Mouse (Mus musculus) small intestine, adult 2 months (tissue): Measurements from ENCODE around the gene Gpx8. TPM values are rescaled to one million over a fixed set of nuclear protein-coding genes. Genes with fewer than 3 reads are reported as not detected.

Experiments used
- H3K27ac ChIP-seq: fragments of 200-500 bp; 2 replicates; pipeline ENCODE4 v1.5.1; 2012; ENCODE audit warnings: low read depth, low read length, control low read depth, inconsistent platforms; ENCODE audit not compliant: insufficient read depth
- H3K27me3 ChIP-seq: fragments of 200-500 bp; 2 replicates; pipeline ENCODE4 v1.6.1; 2012; ENCODE audit warnings: mild to moderate bottlenecking, moderate library complexity, low read length, inconsistent platforms; ENCODE audit not compliant: control insufficient read depth, insufficient read depth
- H3K36me3 ChIP-seq: fragments of 200-500 bp; 2 replicates; pipeline ENCODE4 v1.6.1; 2012; ENCODE audit warnings: mild to moderate bottlenecking, low read length, control low read depth, inconsistent platforms; ENCODE audit not compliant: control insufficient read depth, insufficient read depth
- H3K4me1 ChIP-seq: fragments of 200-500 bp; 2 replicates; pipeline ENCODE4 v1.6.1; 2012; ENCODE audit warnings: low read length, inconsistent platforms, mixed read lengths; ENCODE audit not compliant: control insufficient read depth, insufficient read depth, insufficient read length
- H3K4me3 ChIP-seq: fragments of 200-500 bp; 2 replicates; pipeline ENCODE4 v1.5.1; 2012; ENCODE audit warnings: low read depth, mild to moderate bottlenecking, control low read depth, inconsistent platforms, low read length, moderate library complexity
- CTCF ChIP-seq: fragments of 200-500 bp; IDR thresholded peaks from 2 replicates; pipeline ENCODE4 v1.5.1; 2012; ENCODE audit warnings: low read depth, mild to moderate bottlenecking, control low read depth, inconsistent platforms, low read length, moderate library complexity, mixed read lengths; ENCODE audit not compliant: insufficient replicate concordance, insufficient read length; ENCODE audit errors: extremely low read depth
- POLR2A ChIP-seq: fragments of 200-500 bp; IDR thresholded peaks from 2 replicates; pipeline ENCODE4 v1.6.1; 2012; ENCODE audit warnings: low read depth, mild to moderate bottlenecking, control low read depth, inconsistent platforms, low read length, moderate library complexity
- WGBS: fragments of 180-500 bp; shearing (Covaris S2); methylation state at CpG from one replicate; pipeline ENCODE4 v1.1.7; 2018; 5-methylcytosine and 5-hydroxymethylcytosine counted together
- polyA plus RNA-seq: library from polyadenylated mRNA; depleted of rRNA; stranded (reverse); fragments of >200 nt; gene quantifications from 2 replicates; pipeline ENCODE4 v1.2.3, GENCODE M21; 2012

The Gpx8 gene
- polyA plus RNA-seq, 1 experiment, result 0.30 TPM

DNA sequence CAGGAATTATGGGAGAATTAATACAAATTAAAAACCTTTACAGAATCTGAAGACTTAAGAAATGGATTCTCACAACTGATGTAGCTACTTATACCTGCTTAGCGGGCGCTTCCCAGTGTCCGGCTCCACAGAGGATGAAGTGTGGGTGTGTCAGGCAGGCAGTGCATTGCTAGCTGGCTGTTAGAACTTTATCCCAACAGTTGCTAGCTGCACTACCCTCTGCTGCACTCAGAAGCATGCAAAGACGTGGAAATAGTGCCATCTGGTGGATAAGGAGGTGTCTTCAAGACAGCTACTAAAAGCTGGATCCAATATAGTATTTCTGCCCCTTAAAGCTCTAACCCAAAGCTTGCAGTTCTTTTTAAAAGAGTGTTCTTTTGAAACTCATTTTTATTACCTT lies 10.4 kb downstream of the Gpx8 start:
- Histone ChIP-seq H3K27ac (no peak overlapping the region), H3K27me3 (peaks cover 34% of the 10 kb centered on the region), H3K36me3 (no peaks in the 10 kb centered on the region), H3K4me3 (no peak overlapping the region), H3K4me1 (peaks cover 7% of the 10 kb centered on the region)
- WGBS, result 0% methylated on average over 4 of the region's 4 CpGs
- TF ChIP-seq POLR2A, result no peak
- peak; percentile 39; the same call in 1 of the 2 replicates for TF ChIP-seq CTCF

DNA sequence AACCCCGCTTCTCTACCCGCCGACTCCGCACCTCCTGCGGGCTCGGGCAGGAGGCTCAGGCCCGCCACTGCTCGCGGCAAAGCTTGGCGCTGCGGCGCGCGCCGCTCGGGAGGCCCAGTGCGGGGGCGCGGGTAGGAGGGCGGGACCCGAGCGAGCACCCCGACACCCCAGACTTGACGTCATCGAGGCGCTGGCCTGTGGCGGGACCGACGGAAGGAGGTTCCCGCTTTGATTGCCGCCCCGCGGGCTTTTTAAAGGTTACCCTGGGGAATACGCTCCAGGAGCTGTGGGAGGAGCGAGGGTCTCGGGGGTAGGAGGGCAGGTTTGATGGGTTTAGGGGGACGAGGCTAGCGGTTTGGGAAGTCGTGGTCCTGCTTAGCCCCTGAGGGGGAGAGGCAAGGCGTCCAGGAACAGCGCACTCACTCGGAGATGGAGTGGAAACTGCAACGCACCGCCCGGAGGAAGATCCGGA lies 11.2 kb downstream of the Gpx8 start, which contains the start of gene Cdc20b:
Gene Cdc20b, plus strand, starts transcription at position 162 of the 472 bp plus-strand sequence.
- Histone ChIP-seq H3K27ac (no peak within 1 kb of the TSS), H3K4me3 (peak within 1 kb of the TSS; percentile 65), H3K4me1 (peaks cover 7% of the 10 kb centered on the region), H3K27me3 (peaks cover 34% of the 10 kb centered on the region), H3K36me3 (no peaks in the 10 kb centered on the region)
- TF ChIP-seq CTCF (no peak), POLR2A (no peak)
- under 1% methylated on average over 46 of the region's 46 CpGs for WGBS

DNA sequence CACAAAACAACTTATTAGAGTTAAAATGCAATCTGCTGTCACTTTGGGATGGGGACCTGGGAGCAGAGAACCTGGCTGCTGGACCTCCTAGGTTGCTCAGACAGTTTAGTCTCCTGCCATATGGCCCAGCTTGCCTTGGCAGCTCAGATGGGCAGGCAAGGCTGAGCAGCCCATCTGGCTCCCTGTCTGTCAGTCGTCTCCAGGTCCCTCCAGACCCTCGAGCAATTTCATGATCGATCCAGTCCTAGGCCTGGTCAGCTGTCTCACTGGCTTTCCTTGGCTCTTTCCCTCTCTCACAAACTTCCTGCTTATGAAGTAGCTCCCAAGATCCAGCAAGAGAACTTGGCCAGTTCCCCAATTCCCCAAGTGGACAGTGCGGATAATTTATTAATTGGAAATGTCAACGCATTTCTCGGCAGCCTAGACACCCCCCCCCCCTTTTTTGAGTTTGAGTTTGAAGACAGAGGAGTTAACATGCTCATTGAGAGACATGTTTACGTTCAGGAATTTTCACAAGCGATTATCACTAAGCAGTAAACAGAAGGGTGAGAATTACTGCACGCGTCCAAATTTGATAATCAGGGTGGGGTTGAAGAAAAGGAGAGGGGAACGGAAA lies 11.8 kb downstream of the Gpx8 start:
- Histone ChIP-seq H3K36me3 (no peaks in the 10 kb centered on the region), H3K27ac (no peak overlapping the region), H3K27me3 (peaks cover 34% of the 10 kb centered on the region), H3K4me1 (peaks cover 7% of the 10 kb centered on the region), H3K4me3 (peak overlapping the region; percentile 65)
- no peak for TF ChIP-seq POLR2A
- no peak for TF ChIP-seq CTCF
- 7% methylated on average over 11 of the region's 11 CpGs for WGBS

DNA sequence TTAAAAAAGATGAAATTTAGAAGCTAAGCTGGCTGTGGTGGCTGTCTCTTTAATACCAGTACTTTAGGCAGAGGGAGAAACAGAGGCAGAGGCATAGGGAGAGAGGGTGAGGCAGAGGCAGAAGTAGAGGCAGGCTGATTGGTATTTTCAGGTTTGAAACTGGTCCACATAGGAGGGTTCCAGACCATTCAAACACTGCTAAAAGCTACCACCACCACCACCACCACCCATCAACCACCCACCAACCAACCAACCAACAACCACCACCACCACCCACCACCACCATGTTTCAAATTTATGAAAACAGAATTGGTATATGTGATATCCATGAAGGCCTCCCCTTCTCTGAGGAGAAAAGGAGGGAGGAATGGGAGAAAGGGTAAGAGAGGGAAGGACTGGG lies 13.4 kb downstream of the Gpx8 start:
- Histone ChIP-seq H3K36me3 (no peaks in the 10 kb centered on the region), H3K4me1 (peaks cover 7% of the 10 kb centered on the region), H3K27me3 (peaks cover 34% of the 10 kb centered on the region), H3K4me3 (no peak overlapping the region), H3K27ac (no peak overlapping the region)
- no peak for TF ChIP-seq CTCF
- TF ChIP-seq POLR2A, result no peak

DNA sequence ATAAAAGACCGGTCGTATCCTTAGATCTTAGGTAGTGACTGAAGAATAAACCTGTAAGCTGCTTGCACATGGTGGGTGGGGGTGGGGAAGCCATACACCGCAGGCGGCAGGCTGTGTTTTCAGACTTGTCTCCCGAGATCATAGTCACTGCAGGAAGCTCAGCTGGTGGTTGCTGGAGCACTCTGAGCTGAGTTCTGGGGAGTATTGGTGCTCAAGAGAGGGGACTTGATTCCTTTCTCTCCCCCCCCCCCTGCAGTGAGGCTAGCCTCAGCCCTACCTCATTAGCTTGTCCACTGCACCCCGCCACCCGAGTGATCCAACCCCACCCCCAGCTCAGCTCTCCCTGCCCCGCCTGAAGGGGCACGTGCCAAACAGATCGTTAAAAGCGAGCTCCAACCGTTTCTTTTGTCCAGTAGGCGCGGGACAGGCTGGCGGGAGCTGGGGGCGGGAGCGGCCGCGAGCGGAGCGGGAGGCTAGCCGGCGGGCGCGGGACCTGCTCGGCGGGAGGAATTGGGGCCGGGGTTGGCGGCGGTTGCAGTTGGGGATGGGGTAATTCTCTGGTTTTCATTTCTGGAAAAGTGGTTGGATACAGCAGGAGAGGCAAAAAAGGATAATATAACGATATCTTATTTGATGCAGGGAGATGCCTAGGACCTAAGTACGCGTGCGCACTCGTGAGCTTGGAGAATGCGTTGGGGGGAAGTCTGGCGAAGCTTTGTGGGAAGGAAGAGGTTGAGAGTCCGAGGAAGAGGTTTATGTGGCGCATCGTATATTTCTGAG lies 14.2 kb downstream of the Gpx8 start:
- Histone ChIP-seq H3K36me3 (no peaks in the 10 kb centered on the region), H3K27ac (no peak overlapping the region), H3K4me1 (peaks cover 7% of the 10 kb centered on the region), H3K27me3 (peaks cover 34% of the 10 kb centered on the region), H3K4me3 (peak overlapping the region; percentile 57)
- TF ChIP-seq POLR2A (no peak), CTCF (no peak)
- under 1% methylated on average over 40 of the region's 40 CpGs for WGBS

DNA sequence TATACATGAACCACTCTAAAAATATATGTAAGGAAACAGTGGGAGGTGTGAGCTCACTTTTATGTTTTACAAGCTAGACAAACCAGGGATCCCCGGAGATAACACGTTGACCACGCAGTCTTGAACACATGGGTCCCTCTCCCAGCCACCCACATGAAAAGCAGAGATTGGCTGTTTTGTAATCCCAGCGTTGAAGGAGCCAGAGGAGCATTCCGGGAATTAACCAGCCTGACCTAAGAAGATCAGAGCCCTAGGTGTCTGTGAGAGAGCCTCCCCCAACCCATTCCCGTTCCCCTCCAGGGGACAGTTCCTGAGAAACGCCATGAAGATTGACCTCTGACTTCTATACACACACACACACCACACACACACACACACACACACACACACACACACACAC lies 14.9 kb downstream of the Gpx8 start:
- H3K27me3 ChIP-seq, result peaks cover 34% of the 10 kb centered on the region
- 3% methylated on average over 7 of the region's 7 CpGs for WGBS
- peaks cover 7% of the 10 kb centered on the region for H3K4me1 ChIP-seq
- no peak overlapping the region for H3K27ac ChIP-seq
- no peak overlapping the region for H3K4me3 ChIP-seq
- no peaks in the 10 kb centered on the region for H3K36me3 ChIP-seq
- TF ChIP-seq CTCF, result no peak

DNA sequence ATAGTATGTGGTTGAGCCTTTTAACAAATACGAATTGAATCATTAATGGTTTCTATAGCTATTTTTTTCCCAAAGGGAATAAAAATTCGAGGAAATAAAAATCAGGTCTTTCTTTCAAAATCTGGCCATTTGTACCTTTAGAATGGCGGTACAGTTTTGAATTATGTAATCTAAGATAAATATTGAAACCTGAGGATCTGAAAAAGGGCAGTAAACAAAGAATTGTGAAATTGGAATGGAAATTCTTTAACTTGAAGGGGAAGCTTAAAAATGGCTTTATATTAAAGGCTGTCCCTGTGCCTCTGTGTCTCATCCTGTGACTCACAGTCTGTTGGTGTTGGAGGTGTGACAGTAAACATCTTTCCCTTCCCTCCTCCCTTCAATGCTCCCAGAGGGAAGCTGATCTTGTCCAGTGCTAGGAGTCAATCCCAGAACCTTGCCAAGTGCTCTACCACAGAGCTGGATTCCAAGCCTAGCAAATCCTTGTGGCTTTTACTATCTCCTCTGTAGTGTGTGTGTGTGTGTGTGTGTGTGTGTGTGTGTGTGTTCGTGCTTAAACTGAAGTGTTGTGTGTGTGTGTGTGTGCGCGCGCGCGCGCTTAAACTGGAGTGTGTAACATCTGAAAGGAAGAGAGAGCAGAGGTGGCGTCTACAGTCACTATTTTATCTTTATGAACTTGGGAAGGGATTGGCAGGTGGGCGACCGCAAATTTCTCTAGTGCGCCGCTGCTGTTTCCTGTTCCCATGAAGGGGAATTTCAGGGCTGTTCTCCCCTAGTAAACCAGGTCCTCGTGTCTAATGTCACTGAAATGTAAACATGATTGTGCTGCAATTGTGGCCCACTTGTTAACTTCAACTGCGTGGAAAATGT lies 22.7 kb downstream of the Gpx8 start:
- peaks cover 7% of the 10 kb centered on the region; the same call in 1 of the 2 replicates for H3K4me1 ChIP-seq
- TF ChIP-seq POLR2A (no peak), CTCF (no peak)
- no peaks in the 10 kb centered on the region for H3K36me3 ChIP-seq
- 0 out of 2 replicates have a peak, but pooled peaks cover 2% of the 10 kb centered on the region for H3K27me3 ChIP-seq
- 72% methylated on average over 17 of the region's 17 CpGs for WGBS
- H3K4me3 ChIP-seq, result no peak overlapping the region
- no peak overlapping the region for H3K27ac ChIP-seq
